8 mouse cellular contexts compared by ENCODE assay signal in the genomic region with DNA sequence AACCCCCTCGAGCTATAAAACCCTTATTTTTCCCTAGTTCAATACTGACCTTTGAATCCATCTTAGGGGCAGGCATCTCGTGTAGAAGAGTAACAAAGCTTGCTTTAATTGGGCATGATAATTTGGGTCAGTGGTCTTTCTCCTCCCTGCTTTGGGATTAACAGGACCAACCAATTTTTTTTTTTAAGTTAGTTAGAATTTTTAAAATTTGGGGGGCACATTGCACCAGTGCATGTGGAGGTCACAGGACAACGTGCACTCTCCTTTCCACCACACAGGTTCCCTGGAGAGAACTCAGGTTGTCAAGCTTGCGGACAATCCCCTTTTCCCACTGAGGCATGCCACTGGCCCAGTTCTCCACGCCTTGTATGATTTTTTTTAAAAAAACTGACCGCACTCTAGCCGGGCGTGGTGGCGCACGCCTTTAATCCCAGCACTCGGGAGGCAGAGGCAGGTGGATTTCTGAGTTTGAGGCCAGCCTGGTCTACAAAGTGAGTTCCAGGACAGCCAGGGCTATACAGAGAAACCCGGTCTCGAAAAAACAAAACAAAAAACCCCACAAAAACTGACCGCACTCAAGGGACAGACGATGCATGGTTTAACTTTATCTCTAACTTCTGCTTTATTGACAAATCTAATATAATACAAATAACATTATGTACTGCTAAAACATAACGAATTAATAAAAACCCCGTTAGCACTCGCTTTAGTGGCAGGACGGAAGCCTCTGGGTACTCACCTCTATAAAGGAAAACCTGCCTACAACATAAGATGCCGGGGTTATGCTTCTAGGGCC. TPM values are rescaled to one million over a fixed set of nuclear protein-coding genes. Genes with fewer than 3 reads are reported as not detected.
DNase-seq lines count a peak whose midpoint lies in the region; ATAC-seq and TF ChIP-seq lines count a peak whose summit lies in the region.

No protein-coding gene starts in this region.

- no peak for DNase-seq in gastrocnemius, adult 2 months
- DNase-seq in gastrocnemius, adult 8-10 months (ENCODE audit: low spot score in 2 of 2) = no peak
- no peak for DNase-seq in forebrain, embryonic 10.5 days (ENCODE audit: extremely low spot score, low spot score)
- no peak for DNase-seq in yolk sac, embryonic 10.5 days (ENCODE audit: low spot score)
- no peak for DNase-seq in layer of hippocampus, postnatal 25 days (ENCODE audit: extremely low spot score in 1 of 2, low spot score in 1 of 2)
- DNase-seq in urinary bladder, adult 18-20 months (ENCODE audit: low spot score in 2 of 2) = no peak

- no peak for ATAC-seq in liver, embryonic 12.5 days

- peaks cover 43% of the 10 kb centered on the region for H3K79me3 ChIP-seq in C2C12 (ENCODE audit: low read depth)

- H3K27me3 ChIP-seq in C2C12 (ENCODE audit: control insufficient read depth, insufficient read depth, insufficient read length) = no peaks in the 10 kb centered on the region
- H3K27me3 ChIP-seq in forebrain, embryonic 10.5 days (ENCODE audit: poor library complexity, severe bottlenecking) = no peaks in the 10 kb centered on the region
- H3K27me3 ChIP-seq in liver, embryonic 12.5 days (replicated peaks) = no peaks in the 10 kb centered on the region

- H3K9ac ChIP-seq in liver, embryonic 12.5 days = peak overlapping the region; percentile 94

- TF ChIP-seq CTCF in gastrocnemius, adult 2 months (IDR thresholded peaks at IDR 0.05) = no peak
- no peak for TF ChIP-seq CTCF in C2C12 (IDR thresholded peaks at IDR 0.05; ENCODE audit: control insufficient read depth, insufficient read depth, insufficient read length)

- peak overlapping the region; percentile 93 for H3K27ac ChIP-seq in gastrocnemius, adult 2 months
- H3K27ac ChIP-seq in forebrain, embryonic 10.5 days = peak overlapping the region; percentile 100
- peak overlapping the region; percentile 95 for H3K27ac ChIP-seq in liver, embryonic 12.5 days

- peak overlapping the region; percentile 75 for H3K4me2 ChIP-seq in liver, embryonic 12.5 days

- H3K9me3 ChIP-seq in forebrain, embryonic 10.5 days = peaks cover 21% of the 10 kb centered on the region
- H3K9me3 ChIP-seq in liver, embryonic 12.5 days (replicated peaks) = no peaks in the 10 kb centered on the region

- H3K4me1 ChIP-seq in forebrain, embryonic 10.5 days = peaks cover 39% of the 10 kb centered on the region
- peaks cover 58% of the 10 kb centered on the region for H3K4me1 ChIP-seq in liver, embryonic 12.5 days

- H3K36me3 ChIP-seq in C2C12 (ENCODE audit: control insufficient read depth, insufficient read depth) = peaks cover 35% of the 10 kb centered on the region
- H3K36me3 ChIP-seq in forebrain, embryonic 10.5 days (replicated peaks) = peaks cover 73% of the 10 kb centered on the region
- H3K36me3 ChIP-seq in liver, embryonic 12.5 days = peaks cover 37% of the 10 kb centered on the region

- 16% methylated on average over 20 of the region's 20 CpGs for WGBS in forebrain, embryonic 10.5 days
- WGBS in liver, embryonic 12.5 days (ENCODE audit: insufficient replicate concordance) = 4% methylated on average over 20 of the region's 20 CpGs

- peaks cover 64% of the 10 kb centered on the region for H3K79me2 ChIP-seq in C2C12 (ENCODE audit: control insufficient read depth, insufficient read depth)

- intact Hi-C loops in gastrocnemius, adult 2 months (cut with DNase I) = loop anchor here (5.0 kb wide), 1 partner anchor 105 kb away; no protein-coding TSS in a partner anchor

- H3ac ChIP-seq in C2C12 (ENCODE audit: control insufficient read depth, insufficient read length, low read depth) = peak overlapping the region; percentile 76

- H3K4me3 ChIP-seq in gastrocnemius, adult 2 months = peak overlapping the region; percentile 89
- peak overlapping the region; percentile 80 for H3K4me3 ChIP-seq in C2C12 (ENCODE audit: insufficient read depth, poor library complexity, severe bottlenecking)
- peak overlapping the region; percentile 73 for H3K4me3 ChIP-seq in forebrain, embryonic 10.5 days
- peak overlapping the region; percentile 82 for H3K4me3 ChIP-seq in liver, embryonic 12.5 days

TF ChIP-seq in C2C12, 6 proteins besides CTCF, POLR2A, EP300 and RAD21:
- TF ChIP-seq CEBPB (IDR thresholded peaks at IDR 0.05; ENCODE audit: low read depth) (no peak), MAX (IDR thresholded peaks at IDR 0.05) (no peak), USF1 (IDR thresholded peaks at IDR 0.05; ENCODE audit: low read depth) (no peak), MYOG (IDR thresholded peaks at IDR 0.05; ENCODE audit: control insufficient read depth, extremely low read depth, insufficient read length) (no peak), FOSL1 (IDR thresholded peaks at IDR 0.05; ENCODE audit: insufficient read depth, low read length, poor library complexity, severe bottlenecking) (no peak), MYOD1 (IDR thresholded peaks at IDR 0.05; ENCODE audit: control insufficient read depth, insufficient read length, low read depth) (no peak)

RNA-seq across cellular contexts. Expression of a gene that starts 0.8 kb away (rescaled TPM):
- 1 to 10 TPM; 4.2 to 5.1 TPM for total RNA-seq in gastrocnemius, adult 2 months (2021)
- total RNA-seq in gastrocnemius, adult 8-10 months (2022) = 1 to 10 TPM; 4.2 to 5.5 (median 4.8) TPM
- 16.1 TPM for polyA plus RNA-seq in C2C12 (2012; fragmentation: generic; extraction: Trizol)
- 74.7 and 78.3 TPM in 2 replicates for polyA plus RNA-seq in forebrain, embryonic 10.5 days (2016; fragmentation: Nextera tagmentation; extraction: Ambion mirVana)
- 13.7 and 14.2 TPM in 2 replicates for polyA plus RNA-seq in liver, embryonic 12.5 days (2016; fragmentation: Nextera tagmentation; extraction: Ambion mirVana)
- total RNA-seq in layer of hippocampus, postnatal 25 days (2021) = 10 to 100 TPM; 18.0 to 20.6 TPM

RNA-seq across cellular contexts. Expression of a gene that starts 0.9 kb away (rescaled TPM):
- 1 to 10 TPM in 1 of 2 experiments, under 1 TPM in 1; 0.89 to 2.1 TPM for total RNA-seq in gastrocnemius, adult 2 months (2021)
- total RNA-seq in gastrocnemius, adult 8-10 months (2022) = 1 to 10 TPM; 1.0 to 2.8 (median 1.4) TPM
- polyA plus RNA-seq in C2C12 (2012; fragmentation: generic; extraction: Trizol) = 1.7 TPM
- polyA plus RNA-seq in forebrain, embryonic 10.5 days (2016; fragmentation: Nextera tagmentation; extraction: Ambion mirVana) = 30.3 and 32.3 TPM in 2 replicates
- polyA plus RNA-seq in liver, embryonic 12.5 days (2016; fragmentation: Nextera tagmentation; extraction: Ambion mirVana) = 10.6 and 13.6 TPM in 2 replicates
- total RNA-seq in layer of hippocampus, postnatal 25 days (2021) = 1 to 10 TPM; 4.0 to 4.2 TPM

RNA-seq across cellular contexts. Expression of a gene that starts 12.1 kb away (rescaled TPM):
- 10 to 100 TPM; 17.6 to 17.7 TPM for total RNA-seq in gastrocnemius, adult 2 months (2021)
- total RNA-seq in gastrocnemius, adult 8-10 months (2022) = 10 to 100 TPM; 13.7 to 21.0 (median 18.3) TPM
- polyA plus RNA-seq in C2C12 (2012; fragmentation: generic; extraction: Trizol) = 38.0 TPM
- polyA plus RNA-seq in forebrain, embryonic 10.5 days (2016; fragmentation: Nextera tagmentation; extraction: Ambion mirVana) = 55.8 and 57.7 TPM in 2 replicates
- 30.0 and 31.6 TPM in 2 replicates for polyA plus RNA-seq in liver, embryonic 12.5 days (2016; fragmentation: Nextera tagmentation; extraction: Ambion mirVana)
- total RNA-seq in layer of hippocampus, postnatal 25 days (2021) = 10 to 100 TPM; 67.4 to 73.4 TPM

RNA-seq across cellular contexts. Expression of a gene that starts 23.3 kb away (rescaled TPM):
- total RNA-seq in gastrocnemius, adult 2 months (2021) = over 10,000 TPM; 24,727 to 33,034 TPM
- over 10,000 TPM; 27,006 to 32,685 (median 27,393) TPM for total RNA-seq in gastrocnemius, adult 8-10 months (2022)
- 39.4 TPM for polyA plus RNA-seq in C2C12 (2012; fragmentation: generic; extraction: Trizol)
- 10.7 and 10.8 TPM in 2 replicates for polyA plus RNA-seq in forebrain, embryonic 10.5 days (2016; fragmentation: Nextera tagmentation; extraction: Ambion mirVana)
- 37.6 and 41.4 TPM in 2 replicates for polyA plus RNA-seq in liver, embryonic 12.5 days (2016; fragmentation: Nextera tagmentation; extraction: Ambion mirVana)
- total RNA-seq in layer of hippocampus, postnatal 25 days (2021) = 1 to 10 TPM in 1 of 2 experiments, under 1 TPM in 1; 0.96 to 2.9 TPM

RNA-seq across cellular contexts. Expression of a gene that starts 23.8 kb away (rescaled TPM):
- 10 to 100 TPM; 31.6 to 32.8 TPM for total RNA-seq in gastrocnemius, adult 2 months (2021)
- total RNA-seq in gastrocnemius, adult 8-10 months (2022) = 10 to 100 TPM; 29.1 to 34.3 (median 32.1) TPM
- 41.4 TPM for polyA plus RNA-seq in C2C12 (2012; fragmentation: generic; extraction: Trizol)
- 27.3 and 29.2 TPM in 2 replicates for polyA plus RNA-seq in forebrain, embryonic 10.5 days (2016; fragmentation: Nextera tagmentation; extraction: Ambion mirVana)
- polyA plus RNA-seq in liver, embryonic 12.5 days (2016; fragmentation: Nextera tagmentation; extraction: Ambion mirVana) = 26.7 and 30.9 TPM in 2 replicates
- total RNA-seq in layer of hippocampus, postnatal 25 days (2021) = 10 to 100 TPM; 97.2 to 99.9 TPM
